Mouse (Mus musculus): Measurements from ENCODE around the gene Fscn3.

The Fscn3 gene

GRCm38 (mm10) chr6:28428290-28428689 lies 701 bp downstream of the Fscn3 start, which contains the start of gene Gcc1:
Gene Gcc1, minus strand, starts transcription at chr6:28428390.
- DNase-seq: no peak

GRCm38 (mm10) chr6:28429870-28430269 lies 2.3 kb downstream of the Fscn3 start:
- DNase-seq: no peak

- DNase-seq: peak; percentile 50
Measured at GRCm38 (mm10) chr6:28430795-28431537, 3.4 kb downstream of the Fscn3 start.

- no peak for DNase-seq
Measured at GRCm38 (mm10) chr6:28431538-28431855, 3.9 kb downstream of the Fscn3 start.

GRCm38 (mm10) chr6:28447937-28448336 lies 20.3 kb downstream of the Fscn3 start:
- DNase-seq: no peak

- DNase-seq: no peak
Measured at GRCm38 (mm10) chr6:28449253-28449652, 21.7 kb downstream of the Fscn3 start, which contains the start of gene Pax4. Gene Pax4, minus strand, starts transcription at chr6:28449353.

- no peak for DNase-seq
Measured at GRCm38 (mm10) chr6:28450481-28450880, 22.9 kb downstream of the Fscn3 start.

GRCm38 (mm10) chr6:28450977-28451376 lies 23.4 kb downstream of the Fscn3 start:
- no peak for DNase-seq

- DNase-seq: no peak
Measured at GRCm38 (mm10) chr6:28459221-28459668, 31.7 kb downstream of the Fscn3 start.

GRCm38 (mm10) chr6:28460534-28460933 lies 32.9 kb downstream of the Fscn3 start:
- DNase-seq: peak; percentile 82

GRCm38 (mm10) chr6:28464630-28465029 lies 37.0 kb downstream of the Fscn3 start:
- no peak for DNase-seq

- no peak for DNase-seq
Measured at GRCm38 (mm10) chr6:28470017-28470602, 42.5 kb downstream of the Fscn3 start.

- DNase-seq: no peak
Measured at GRCm38 (mm10) chr6:28470621-28471020, 43.0 kb downstream of the Fscn3 start.

- no peak for DNase-seq
Measured at GRCm38 (mm10) chr6:28471284-28472035, 43.9 kb downstream of the Fscn3 start.

GRCm38 (mm10) chr6:28474211-28474610 lies 46.6 kb downstream of the Fscn3 start:
- no peak for DNase-seq

- no peak for DNase-seq
Measured at GRCm38 (mm10) chr6:28474839-28475238, 47.2 kb downstream of the Fscn3 start, which contains the start of gene Snd1. Gene Snd1, plus strand, starts transcription at chr6:28475139.

GRCm38 (mm10) chr6:28479865-28480751 lies 52.5 kb downstream of the Fscn3 start:
- peak; percentile 99 for DNase-seq

GRCm38 (mm10) chr6:28480752-28481492 lies 53.3 kb downstream of the Fscn3 start:
- no peak for DNase-seq

GRCm38 (mm10) chr6:28482711-28483315 lies 55.2 kb downstream of the Fscn3 start:
- no peak for DNase-seq

GRCm38 (mm10) chr6:28486008-28486407 lies 58.4 kb downstream of the Fscn3 start:
- no peak for DNase-seq

GRCm38 (mm10) chr6:28486471-28486870 lies 58.9 kb downstream of the Fscn3 start:
- no peak for DNase-seq

Data from lung, postnatal 14 days (tissue).